Mouse (Mus musculus): ENCODE data around the gene Ezh1. TPM values are rescaled to one million over a fixed set of nuclear protein-coding genes. Genes with fewer than 3 reads are reported as not detected.

The Ezh1 gene
- polyA plus RNA-seq, 1 experiment from 2014 or later, result 11.2 TPM

GRCm38 (mm10) chr11:101152825-101153224 lies 73.4 kb downstream of the Ezh1 start:
- no peak for DNase-seq (ENCODE audit: low spot score)
- Histone ChIP-seq H3K4me3 (no peak overlapping the region), H3K9me3 (replicated peaks) (no peaks in the 10 kb centered on the region), H3K4me1 (peaks cover 18% of the 10 kb centered on the region), H3K27ac (replicated peaks) (no peak overlapping the region), H3K27me3 (ENCODE audit: low read depth, poor library complexity, severe bottlenecking) (peaks cover 33% of the 10 kb centered on the region), H3K36me3 (no peaks in the 10 kb centered on the region)
- 89% methylated on average over 1 of the region's 1 CpGs for WGBS

- no peak overlapping the region for H3K27ac ChIP-seq (replicated peaks)
- 53% methylated on average over 2 of the region's 2 CpGs for WGBS
- H3K4me3 ChIP-seq, result no peak overlapping the region
- no peaks in the 10 kb centered on the region for H3K9me3 ChIP-seq (replicated peaks)
- DNase-seq (ENCODE audit: low spot score), result no peak
- peaks cover 16% of the 10 kb centered on the region for H3K27me3 ChIP-seq (ENCODE audit: low read depth, poor library complexity, severe bottlenecking)
- H3K4me1 ChIP-seq, result peaks cover 19% of the 10 kb centered on the region
- H3K36me3 ChIP-seq, result no peaks in the 10 kb centered on the region
Observed at GRCm38 (mm10) chr11:101151063-101151462, 75.2 kb downstream of the Ezh1 start.

- DNase-seq (ENCODE audit: low spot score), result no peak
- peaks cover 9% of the 10 kb centered on the region for H3K4me1 ChIP-seq
- no peak overlapping the region for H3K4me3 ChIP-seq
- H3K27ac ChIP-seq (replicated peaks), result no peak overlapping the region
- no peaks in the 10 kb centered on the region for H3K36me3 ChIP-seq
- no peaks in the 10 kb centered on the region for H3K27me3 ChIP-seq (ENCODE audit: low read depth, poor library complexity, severe bottlenecking)
- no peaks in the 10 kb centered on the region for H3K9me3 ChIP-seq (replicated peaks)
- WGBS, result 70% methylated on average over 9 of the region's 9 CpGs
Observed at GRCm38 (mm10) chr11:101149178-101150105, 76.8 kb downstream of the Ezh1 start.

GRCm38 (mm10) chr11:101148751-101149150 lies 77.5 kb downstream of the Ezh1 start:
- Histone ChIP-seq H3K4me3 (no peak overlapping the region), H3K27me3 (ENCODE audit: low read depth, poor library complexity, severe bottlenecking) (no peaks in the 10 kb centered on the region), H3K36me3 (no peaks in the 10 kb centered on the region), H3K4me1 (peaks cover 13% of the 10 kb centered on the region), H3K9me3 (replicated peaks) (no peaks in the 10 kb centered on the region), H3K27ac (replicated peaks) (no peak overlapping the region)
- no peak for DNase-seq (ENCODE audit: low spot score)
- 77% methylated on average over 10 of the region's 10 CpGs for WGBS

- WGBS, result 21% methylated on average over 10 of the region's 10 CpGs
- Histone ChIP-seq H3K4me3 (no peak overlapping the region), H3K9me3 (replicated peaks) (no peaks in the 10 kb centered on the region), H3K4me1 (peaks cover 21% of the 10 kb centered on the region), H3K27ac (replicated peaks) (no peak overlapping the region), H3K27me3 (ENCODE audit: low read depth, poor library complexity, severe bottlenecking) (peaks cover 12% of the 10 kb centered on the region), H3K36me3 (no peaks in the 10 kb centered on the region)
- DNase-seq (ENCODE audit: low spot score), result peak; percentile 51
Observed at GRCm38 (mm10) chr11:101146377-101146776, 79.9 kb downstream of the Ezh1 start.

GRCm38 (mm10) chr11:101143338-101144225 lies 82.7 kb downstream of the Ezh1 start:
- H3K27me3 ChIP-seq (ENCODE audit: low read depth, poor library complexity, severe bottlenecking), result peaks cover 37% of the 10 kb centered on the region
- peak overlapping the region; percentile 63 for H3K27ac ChIP-seq (replicated peaks)
- no peaks in the 10 kb centered on the region for H3K36me3 ChIP-seq
- 22% methylated on average over 19 of the region's 19 CpGs for WGBS
- peak; percentile 75 for DNase-seq (ENCODE audit: low spot score)
- H3K9me3 ChIP-seq (replicated peaks), result no peaks in the 10 kb centered on the region
- H3K4me3 ChIP-seq, result peak overlapping the region; percentile 49
- peaks cover 34% of the 10 kb centered on the region for H3K4me1 ChIP-seq

- 86% methylated on average over 10 of the region's 10 CpGs for WGBS
- Histone ChIP-seq H3K4me1 (peaks cover 36% of the 10 kb centered on the region), H3K4me3 (no peak overlapping the region), H3K36me3 (no peaks in the 10 kb centered on the region), H3K27ac (replicated peaks) (no peak overlapping the region), H3K27me3 (ENCODE audit: low read depth, poor library complexity, severe bottlenecking) (peaks cover 38% of the 10 kb centered on the region), H3K9me3 (replicated peaks) (no peaks in the 10 kb centered on the region)
- no peak for DNase-seq (ENCODE audit: low spot score)
Observed at GRCm38 (mm10) chr11:101142215-101142967, 83.9 kb downstream of the Ezh1 start.

Other genes starting within 250 kb of the Ezh1 start
- gene Atp6v0a1, start 217.0 kb downstream of the Ezh1 start, polyA plus RNA-seq (2016; fragmentation: Nextera tagmentation; extraction: Ambion mirVana), result 33.9 and 43.9 TPM in 2 replicates
- gene Naglu, start 156.5 kb downstream of the Ezh1 start, polyA plus RNA-seq (2016; fragmentation: Nextera tagmentation; extraction: Ambion mirVana), result 10.0 and 11.6 TPM in 2 replicates
- 0.12 TPM in 1 of 2 replicates, not detected in the other for gene Hsd17b1, start 148.1 kb downstream of the Ezh1 start, polyA plus RNA-seq (2016; fragmentation: Nextera tagmentation; extraction: Ambion mirVana)
- gene Coasy, start 143.9 kb downstream of the Ezh1 start, polyA plus RNA-seq (2016; fragmentation: Nextera tagmentation; extraction: Ambion mirVana), result 57.5 TPM in 2 replicates
- gene Mlx, start 139.2 kb downstream of the Ezh1 start, polyA plus RNA-seq (2016; fragmentation: Nextera tagmentation; extraction: Ambion mirVana), result 42.7 and 49.1 TPM in 2 replicates
- 74.3 and 77.3 TPM in 2 replicates for gene Psmc3ip, start 131.0 kb downstream of the Ezh1 start, polyA plus RNA-seq (2016; fragmentation: Nextera tagmentation; extraction: Ambion mirVana)
- 16.4 and 20.2 TPM in 2 replicates for gene Retreg3, start 106.6 kb downstream of the Ezh1 start, polyA plus RNA-seq (2016; fragmentation: Nextera tagmentation; extraction: Ambion mirVana)
- 131 and 135 TPM in 2 replicates for gene Tubg1, start 106.5 kb downstream of the Ezh1 start, polyA plus RNA-seq (2016; fragmentation: Nextera tagmentation; extraction: Ambion mirVana)
- 2.1 and 3.9 TPM in 2 replicates for gene Tubg2, start 70.6 kb downstream of the Ezh1 start, polyA plus RNA-seq (2016; fragmentation: Nextera tagmentation; extraction: Ambion mirVana)
- gene Cntnap1, start 55.9 kb downstream of the Ezh1 start, polyA plus RNA-seq (2016; fragmentation: Nextera tagmentation; extraction: Ambion mirVana), result 0.28 and 0.43 TPM in 2 replicates
- 4.5 and 5.6 TPM in 2 replicates for gene Plekhh3, start 55.1 kb downstream of the Ezh1 start, polyA plus RNA-seq (2016; fragmentation: Nextera tagmentation; extraction: Ambion mirVana)
- 0.17 and 0.20 TPM in 2 replicates for gene Ccr10, start 51.0 kb downstream of the Ezh1 start, polyA plus RNA-seq (2016; fragmentation: Nextera tagmentation; extraction: Ambion mirVana)
- gene Ramp2, start 19.6 kb upstream of the Ezh1 start, polyA plus RNA-seq (2016; fragmentation: Nextera tagmentation; extraction: Ambion mirVana), result 64.7 and 71.5 TPM in 2 replicates
- gene Vps25, start 27.2 kb upstream of the Ezh1 start, polyA plus RNA-seq (2016; fragmentation: Nextera tagmentation; extraction: Ambion mirVana), result 137 and 143 TPM in 2 replicates
- gene Wnk4, start 34.1 kb upstream of the Ezh1 start, polyA plus RNA-seq (2016; fragmentation: Nextera tagmentation; extraction: Ambion mirVana), result 5.4 and 8.0 TPM in 2 replicates
- gene Cntd1, start 52.5 kb upstream of the Ezh1 start, polyA plus RNA-seq (2016; fragmentation: Nextera tagmentation; extraction: Ambion mirVana), result 1.6 and 1.8 TPM in 2 replicates
- 223 and 228 TPM in 2 replicates for gene Coa3, start 52.7 kb upstream of the Ezh1 start, polyA plus RNA-seq (2016; fragmentation: Nextera tagmentation; extraction: Ambion mirVana)
- 152 and 162 TPM in 2 replicates for gene Becn1, start 75.8 kb upstream of the Ezh1 start, polyA plus RNA-seq (2016; fragmentation: Nextera tagmentation; extraction: Ambion mirVana)
- gene Psme3, start 89.8 kb upstream of the Ezh1 start, polyA plus RNA-seq (2016; fragmentation: Nextera tagmentation; extraction: Ambion mirVana), result 181 and 194 TPM in 2 replicates
- gene Aoc2, start 98.6 kb upstream of the Ezh1 start, polyA plus RNA-seq (2016; fragmentation: Nextera tagmentation; extraction: Ambion mirVana), result 1.6 and 2.5 TPM in 2 replicates
- gene Aoc3, start 104.1 kb upstream of the Ezh1 start, polyA plus RNA-seq (2016; fragmentation: Nextera tagmentation; extraction: Ambion mirVana), result 0.04 TPM in 1 of 2 replicates, not detected in the other
- gene G6pc, start 141.1 kb upstream of the Ezh1 start, polyA plus RNA-seq (2016; fragmentation: Nextera tagmentation; extraction: Ambion mirVana), result not detected in 2 replicates
- gene Aarsd1, start 191.2 kb upstream of the Ezh1 start, polyA plus RNA-seq (2016; fragmentation: Nextera tagmentation; extraction: Ambion mirVana), result 105 TPM in 2 replicates
- 8.4 and 9.4 TPM in 2 replicates for gene Gm27029, start 198.3 kb upstream of the Ezh1 start, polyA plus RNA-seq (2016; fragmentation: Nextera tagmentation; extraction: Ambion mirVana)
- 22.8 and 24.0 TPM in 2 replicates for gene Rundc1, start 198.6 kb upstream of the Ezh1 start, polyA plus RNA-seq (2016; fragmentation: Nextera tagmentation; extraction: Ambion mirVana)
- gene Ptges3l, start 198.9 kb upstream of the Ezh1 start, polyA plus RNA-seq (2016; fragmentation: Nextera tagmentation; extraction: Ambion mirVana), result 2.4 and 3.7 TPM in 2 replicates
- 382 and 448 TPM in 2 replicates for gene Rpl27, start 215.8 kb upstream of the Ezh1 start, polyA plus RNA-seq (2016; fragmentation: Nextera tagmentation; extraction: Ambion mirVana)
- 3.2 and 4.0 TPM in 2 replicates for gene Ifi35, start 221.9 kb upstream of the Ezh1 start, polyA plus RNA-seq (2016; fragmentation: Nextera tagmentation; extraction: Ambion mirVana)
- gene Rnd2, start 238.5 kb upstream of the Ezh1 start, polyA plus RNA-seq (2016; fragmentation: Nextera tagmentation; extraction: Ambion mirVana), result 38.8 and 57.7 TPM in 2 replicates
- 36.1 and 47.7 TPM in 2 replicates for gene Vat1, start 239.8 kb upstream of the Ezh1 start, polyA plus RNA-seq (2016; fragmentation: Nextera tagmentation; extraction: Ambion mirVana)